Comparison of ENCODE assay signal across 30 mouse cellular contexts in genomic region chr6:147357031-147357430, GRCm38 (mm10).
DNase-seq lines count a peak whose midpoint lies in the region; ATAC-seq and TF ChIP-seq lines count a peak whose summit lies in the region.
"Had no signal": no experiment of that assay in that cellular context is flagged by ENCODE, and none has a peak within 500 bp of the region (broad histone marks: within the 10 kb centered on the region; RNA-seq: fewer than 3 reads in every experiment).

No protein-coding gene starts in this region.

- H3K36me3 ChIP-seq in CH12.LX (replicated peaks in 1 of 2; ENCODE audit: control insufficient read depth in 1 of 2, insufficient read depth in 1 of 2, low read length in 1 of 2) = no peaks in the 10 kb centered on the region
- H3K36me3 ChIP-seq: embryonic facial prominence, embryonic 10.5 days; embryonic facial prominence, embryonic 13.5 days; forebrain, embryonic 12.5 days; forebrain, embryonic 15.5 days; G1E; heart, embryonic 10.5 days; heart, embryonic 13.5 days; hindbrain, embryonic 12.5 days; hindbrain, embryonic 15.5 days had no signal

- no peaks in the 10 kb centered on the region for H3K27me3 ChIP-seq in CH12.LX (replicated peaks)
- H3K27me3 ChIP-seq: embryonic facial prominence, embryonic 13.5 days; forebrain, embryonic 12.5 days; forebrain, embryonic 15.5 days; heart, embryonic 13.5 days; hindbrain, embryonic 12.5 days; hindbrain, embryonic 15.5 days had no signal

- peak overlapping the region; percentile 62; the same call in 1 of the 2 replicates for H3K27ac ChIP-seq in CH12.LX (ENCODE audit: insufficient read depth, low read depth)
- H3K27ac ChIP-seq: embryonic facial prominence, embryonic 10.5 days; embryonic facial prominence, embryonic 13.5 days; forebrain, embryonic 12.5 days; forebrain, embryonic 15.5 days; heart, adult 2 months; heart, embryonic 10.5 days; heart, embryonic 13.5 days; hindbrain, embryonic 12.5 days; hindbrain, embryonic 15.5 days had no signal

- no peak for TF ChIP-seq CTCF in CH12.LX (conservative IDR thresholded peaks at IDR 0.05 in 1 of 2, IDR thresholded peaks at IDR 0.05 in 1 of 2; ENCODE audit: low read depth in 2 of 2, low read length in 2 of 2)

- TF ChIP-seq EP300 in CH12.LX (IDR thresholded peaks at IDR 0.05; ENCODE audit: low read length) = peak; percentile 82

- H3K79me2 ChIP-seq in CH12.LX (replicated peaks; ENCODE audit: control insufficient read depth, extremely low read depth, insufficient read depth, poor library complexity, severe bottlenecking) = no peaks in the 10 kb centered on the region

- dilution Hi-C loops in CH12.LX (cut with MboI; ENCODE audit: extremely low pct_ligation_motif_present, extremely low pct_unique_long_range_greater_than_20kb, low sequenced_read_pairs) = no loop called here

- TF ChIP-seq RAD21 in CH12.LX (IDR thresholded peaks at IDR 0.05; ENCODE audit: low read depth, low read length) = no peak

- peak; percentile 88 to 95 for ATAC-seq in hematopoietic stem cell, adult 5-6 weeks (replicated peaks in 1 of 2; ENCODE audit: insufficient read depth in 1 of 2, low FRiP score in 2 of 2, low TSS enrichment in 1 of 2, low read depth in 1 of 2, poor library complexity in 2 of 2, severe bottlenecking in 2 of 2)
- ATAC-seq in monocyte, adult 5-6 weeks (replicated peaks; ENCODE audit: insufficient number of reproducible peaks, low FRiP score, low TSS enrichment, poor library complexity, severe bottlenecking) = no peak
- ATAC-seq: forebrain, embryonic 15.5 days; intestine, postnatal 0 days; Patski had no signal

- H3K9ac ChIP-seq in CH12.LX (ENCODE audit: insufficient read depth, low read depth) = peak overlapping the region; percentile 34; the same call in 1 of the 2 replicates
- H3K9ac ChIP-seq: embryonic facial prominence, embryonic 13.5 days; forebrain, embryonic 12.5 days; forebrain, embryonic 15.5 days; heart, embryonic 13.5 days; hindbrain, embryonic 12.5 days; hindbrain, embryonic 15.5 days had no signal

- DNase-seq in 416B (ENCODE audit: low read depth) (peak; percentile 17), CH12.LX (ENCODE audit: extremely low read depth) (peak; percentile 86)
- DNase-seq in spleen, adult 18-20 months = no peak
- DNase-seq in retina, postnatal 1 day = no peak
- DNase-seq: adrenal gland, postnatal 10 days; adrenal gland, postnatal 36 days; cerebellum, adult 11 months; cerebellum, adult 2 months; cerebellum, adult 9-11 months; cerebellum, postnatal 25 days; embryo, embryonic 11 days; gastrocnemius, postnatal 10 days; gastrocnemius, postnatal 36 days; heart, adult 2 months; heart, postnatal 14 days; heart, postnatal 4 days had no signal

- no peaks in the 10 kb centered on the region for H3K9me3 ChIP-seq in CH12.LX (replicated peaks; ENCODE audit: low read length)
- H3K9me3 ChIP-seq: embryonic facial prominence, embryonic 10.5 days; embryonic facial prominence, embryonic 13.5 days; forebrain, embryonic 12.5 days; forebrain, embryonic 15.5 days; G1E; heart, embryonic 10.5 days; heart, embryonic 13.5 days; hindbrain, embryonic 12.5 days; hindbrain, embryonic 15.5 days had no signal

- no peak for TF ChIP-seq POLR2A in CH12.LX (IDR thresholded peaks at IDR 0.05; ENCODE audit: low read depth, low read length)

- in situ Hi-C loops in CH12.LX (cut with MboI; ENCODE audit: low pct_ligation_motif_present, low pct_unique_long_range_greater_than_20kb, low sequenced_read_pairs) = no loop called here

- H3K4me1 ChIP-seq in CH12.LX (ENCODE audit: control insufficient read depth in 1 of 2, insufficient read depth in 2 of 2) = peaks cover 11 to 33% of the 10 kb centered on the region in 2 experiments; a peak in 3 of 4 replicates
- H3K4me1 ChIP-seq: embryonic facial prominence, embryonic 10.5 days; embryonic facial prominence, embryonic 13.5 days; forebrain, embryonic 12.5 days; forebrain, embryonic 15.5 days; heart, embryonic 10.5 days; heart, embryonic 13.5 days; hindbrain, embryonic 12.5 days; hindbrain, embryonic 15.5 days had no signal

- H3K4me3 ChIP-seq in CH12.LX (replicated peaks in 1 of 3; ENCODE audit: low read depth in 2 of 3, low read length in 2 of 3, poor library complexity in 1 of 3) = no peak overlapping the region
- H3K4me3 ChIP-seq: embryonic facial prominence, embryonic 10.5 days; embryonic facial prominence, embryonic 13.5 days; erythroblast, embryonic 14.5 days; forebrain, embryonic 12.5 days; forebrain, embryonic 15.5 days; heart, adult 2 months; heart, embryonic 10.5 days; heart, embryonic 13.5 days; hindbrain, embryonic 12.5 days; hindbrain, embryonic 15.5 days had no signal

- peak overlapping the region; percentile 77 for H3K4me2 ChIP-seq in CH12.LX (ENCODE audit: insufficient read depth, low read depth, poor library complexity, severe bottlenecking)
- H3K4me2 ChIP-seq: embryonic facial prominence, embryonic 13.5 days; forebrain, embryonic 12.5 days; forebrain, embryonic 15.5 days; heart, embryonic 13.5 days; hindbrain, embryonic 12.5 days; hindbrain, embryonic 15.5 days had no signal

TF ChIP-seq in CH12.LX, 34 proteins besides CTCF, POLR2A, EP300 and RAD21:
- TF ChIP-seq UBTF (IDR thresholded peaks at IDR 0.05; ENCODE audit: low read depth, low read length) = no peak
- TF ChIP-seq HCFC1 (IDR thresholded peaks at IDR 0.05; ENCODE audit: low read depth, low read length) = peak; percentile 16; the same call in 1 of the 2 replicates
- peak; percentile 86 for TF ChIP-seq MXI1 (IDR thresholded peaks at IDR 0.05; ENCODE audit: low read depth, low read length)
- TF ChIP-seq NELFE (IDR thresholded peaks at IDR 0.05; ENCODE audit: low read depth, low read length) = 0 out of 2 replicates have a peak, but pooled peaks have one; percentile 39
- TF ChIP-seq BHLHE40 (IDR thresholded peaks at IDR 0.05; ENCODE audit: low read depth, low read length) = 0 out of 2 replicates have a peak, but pooled peaks have one; percentile 59
- TF ChIP-seq ZC3H11A (IDR thresholded peaks at IDR 0.05; ENCODE audit: low read depth, low read length) = no peak
- TF ChIP-seq IRF4 (IDR thresholded peaks at IDR 0.05; ENCODE audit: low read depth, low read length) = peak; percentile 95
- no peak for TF ChIP-seq MAX (IDR thresholded peaks at IDR 0.05; ENCODE audit: low read length)
- TF ChIP-seq ETS1 (conservative IDR thresholded peaks at IDR 0.05; ENCODE audit: low read depth, low read length) = peak; percentile 89
- TF ChIP-seq JUN (IDR thresholded peaks at IDR 0.05; ENCODE audit: insufficient read depth, low read depth, low read length) = no peak; the same call in 1 of the 2 replicates
- TF ChIP-seq POLR2AphosphoS2 (IDR thresholded peaks at IDR 0.05; ENCODE audit: low read depth, low read length) = no peak
- TF ChIP-seq TCF12 (IDR thresholded peaks at IDR 0.05; ENCODE audit: low read depth, low read length) = peak; percentile 59; the same call in 1 of the 2 replicates
- TF ChIP-seq USF1 (IDR thresholded peaks at IDR 0.05; ENCODE audit: low read depth, low read length) = no peak
- TF ChIP-seq ZNF384 (IDR thresholded peaks at IDR 0.05; ENCODE audit: low read depth, low read length) = peak; percentile 80
- TF ChIP-seq MYC (IDR thresholded peaks at IDR 0.05; ENCODE audit: low read depth, low read length) = 0 out of 2 replicates have a peak, but pooled peaks have one; percentile 15
- 0 out of 2 replicates have a peak, but pooled peaks have one; percentile 43 for TF ChIP-seq MAZ (IDR thresholded peaks at IDR 0.05; ENCODE audit: low read depth, low read length)
- peak; percentile 57; the same call in 1 of the 2 replicates for TF ChIP-seq TBP (conservative IDR thresholded peaks at IDR 0.05; ENCODE audit: low read depth, low read length)
- no peak for TF ChIP-seq ZKSCAN1 (IDR thresholded peaks at IDR 0.05; ENCODE audit: borderline replicate concordance, low read depth, low read length)
- 0 out of 2 replicates have a peak, but pooled peaks have one; percentile 61 for TF ChIP-seq RCOR1 (conservative IDR thresholded peaks at IDR 0.05; ENCODE audit: low read depth, low read length)
- TF ChIP-seq PAX5 (IDR thresholded peaks at IDR 0.05; ENCODE audit: low read length) = no peak
- TF ChIP-seq SIN3A (IDR thresholded peaks at IDR 0.05; ENCODE audit: low read length) = peak; percentile 62
- no peak for TF ChIP-seq JUND (conservative IDR thresholded peaks at IDR 0.05; ENCODE audit: low read depth, low read length)
- peak; percentile 92 for TF ChIP-seq MEF2A (IDR thresholded peaks at IDR 0.05; ENCODE audit: borderline replicate concordance, low read depth, low read length)
- TF ChIP-seq KAT2A (IDR thresholded peaks at IDR 0.05; ENCODE audit: insufficient replicate concordance, low read length) = no peak
- TF ChIP-seq ELF1 (IDR thresholded peaks at IDR 0.05; ENCODE audit: low read depth, low read length) = no peak
TF ChIP-seq in CH12.LX: peak in this region for 14.

Comparison
In these comparisons a context has a peak if more than half of its experiments do, and no peak if none do; other contexts are left out.
1. DNase-seq: peak in 416B (single experiment) and CH12.LX (single experiment); none in spleen, adult 18-20 months (0 of 2) and retina, postnatal 1 day (single experiment).